Comparison of ENCODE assay signal across 7 mouse cellular contexts in the genomic region with DNA sequence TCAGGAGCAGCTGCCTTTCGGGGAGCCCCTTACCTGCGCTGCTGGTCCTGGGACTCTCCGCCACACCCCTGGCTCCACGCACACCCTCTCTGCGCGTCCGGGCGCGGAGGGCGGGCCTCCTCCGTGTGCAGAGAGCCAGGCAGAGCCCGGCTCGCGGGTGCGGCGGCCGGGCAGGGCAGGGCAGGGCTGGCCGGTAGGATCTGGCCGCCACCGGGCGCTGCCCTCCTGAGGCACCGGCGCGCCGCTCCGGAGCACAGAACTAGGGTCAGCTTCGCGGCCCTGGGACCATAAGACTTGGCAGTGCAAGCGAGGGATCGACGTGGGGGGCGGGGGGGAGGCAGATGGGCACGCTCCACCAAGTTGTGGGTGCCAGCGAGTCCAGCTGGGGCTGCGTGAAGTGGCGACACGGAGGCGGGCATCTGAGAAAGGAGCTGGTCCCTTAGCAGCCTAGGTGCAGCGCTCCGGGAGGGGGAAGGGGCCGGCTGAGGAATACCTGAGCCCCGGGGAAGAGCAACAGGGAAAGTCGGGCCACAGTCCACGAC. TPM values are rescaled to one million over a fixed set of nuclear protein-coding genes. Genes with fewer than 3 reads are reported as not detected.
DNase-seq lines count a peak whose midpoint lies in the region; ATAC-seq lines count a peak whose summit lies in the region.

A gene (minus strand): TSS at position 62 of the 542 bp plus-strand sequence.

- H3K27ac ChIP-seq in brown adipose tissue, adult 24 weeks (replicated peaks; ENCODE audit: low read depth, low read length), result peak within 1 kb of the TSS; percentile 70
- no peak within 1 kb of the TSS for H3K27ac ChIP-seq in midbrain, embryonic 11.5 days (ENCODE audit: low read depth, low read length)

- peaks cover 19% of the 10 kb centered on the region for H3K27me3 ChIP-seq in midbrain, embryonic 11.5 days (ENCODE audit: control insufficient read depth, insufficient read depth, low read length)

- peak; percentile 41 for DNase-seq in Muller cell, postnatal 12 days (ENCODE audit: inconsistent ontology term)
- DNase-seq in heart, postnatal 14 days, result peak; percentile 41 to 50
- no peak for DNase-seq in large intestine, adult 2 months (ENCODE audit: low read depth, low spot score)
- DNase-seq in midbrain, embryonic 11.5 days (ENCODE audit: low spot score, missing footprints), result peak; percentile 85
- no peak for DNase-seq in right cerebral cortex, adult 18-20 months
- no peak for DNase-seq in left cerebral cortex, adult 9 months (ENCODE audit: low spot score in 2 of 2)

- no peaks in the 10 kb centered on the region for H3K36me3 ChIP-seq in midbrain, embryonic 11.5 days (ENCODE audit: control insufficient read depth, insufficient read depth, low read length)

- 7% methylated on average over 43 of the region's 44 CpGs for WGBS in large intestine, adult 2 months
- whole genome bisulfite sequencing in midbrain, embryonic 11.5 days, result 7% methylated on average over 43 of the region's 44 CpGs

- no peaks in the 10 kb centered on the region; the same call in 1 of the 2 replicates for H3K4me1 ChIP-seq in brown adipose tissue, adult 24 weeks (ENCODE audit: control insufficient read depth, insufficient read depth, insufficient read length, low read length)
- H3K4me1 ChIP-seq in midbrain, embryonic 11.5 days (ENCODE audit: control insufficient read depth, insufficient read depth, low read length), result peaks cover 4% of the 10 kb centered on the region; the same call in 1 of the 2 replicates

- peak within 1 kb of the TSS; percentile 71 for H3K4me3 ChIP-seq in brown adipose tissue, adult 24 weeks (ENCODE audit: insufficient read depth, low read depth, low read length)
- peak within 1 kb of the TSS; percentile 32 for H3K4me3 ChIP-seq in midbrain, embryonic 11.5 days (ENCODE audit: low read depth, low read length)

- intact Hi-C loops in heart, postnatal 14 days (cut with DNase I), result no loop called here

- ATAC-seq in midbrain, embryonic 11.5 days (ENCODE audit: low FRiP score), result no peak

- no peaks in the 10 kb centered on the region for H3K9me3 ChIP-seq in midbrain, embryonic 11.5 days (ENCODE audit: control insufficient read depth, low read length)

- H3K4me2 ChIP-seq in midbrain, embryonic 11.5 days, result peak within 1 kb of the TSS; percentile 54

- H3K9ac ChIP-seq in midbrain, embryonic 11.5 days (ENCODE audit: low read length), result peak within 1 kb of the TSS; percentile 51

RNA-seq across cellular contexts. Expression of the gene that starts here (rescaled TPM):
- polyA plus RNA-seq in brown adipose tissue, adult 24 weeks (2012; ENCODE audit: insufficient read depth, insufficient read length, missing spikeins), result 1.2 TPM in 1 of 2 replicates, not detected in the other
- total RNA-seq in heart, postnatal 14 days (2021), result 1 to 10 TPM; 5.0 to 7.0 TPM
- polyA plus RNA-seq in large intestine, adult 2 months (2012; rRNA removed), result 25.9 and 33.5 TPM in 2 replicates
- polyA plus RNA-seq in midbrain, embryonic 11.5 days (2014; fragmentation: Nextera tagmentation; extraction: Ambion mirVana), result not detected in 2 replicates

Comparison
In these comparisons a context has a peak if more than half of its experiments do, and no peak if none do; other contexts are left out.
1. RNA of the gene that starts here (polyA plus RNA-seq): 25.9 to 33.5 TPM in large intestine, adult 2 months; 1.2 TPM in brown adipose tissue, adult 24 weeks and not detected in midbrain, embryonic 11.5 days; every median in the first group is over 10 times any median in the second.
2. Peak in DNase-seq, H3K4me3 ChIP-seq, H3K9ac ChIP-seq and H3K4me2 ChIP-seq in midbrain, embryonic 11.5 days; RNA of the gene not detected or under 1 TPM.
3. DNase-seq: peak in Muller cell, postnatal 12 days (single experiment) and heart, postnatal 14 days (2 of 2); none in large intestine, adult 2 months (single experiment), right cerebral cortex, adult 18-20 months (single experiment) and left cerebral cortex, adult 9 months (0 of 2).